Mouse (Mus musculus) liver, embryonic 14.5 days (tissue): ENCODE data around the gene Fam193a. TPM values are rescaled to one million over a fixed set of nuclear protein-coding genes. Genes with fewer than 3 reads are reported as not detected.

Source experiments
- ATAC-seq: fragments of 200-750 bp; cut with Nextera tagmentation; 2 replicates; pipeline ENCODE4 v1.8.0; 2017; ENCODE audit warnings: moderate number of reproducible peaks, mild to moderate bottlenecking, moderate library complexity; ENCODE audit not compliant: insufficient read depth
- DNase-seq, 3 experiments: peaks; one replicate each; pipeline ENCODE4 v3.0.0-alpha.2; 2012 to 2013; ENCODE audit warnings: low read depth in 3 of 3, low spot score in 3 of 3
- H3K27ac ChIP-seq: fragments of 300-500 bp; sonication (generic); 2 replicates; pipeline ENCODE4 v1.5.1; 2014; ENCODE audit warnings: moderate library complexity, mild to moderate bottlenecking, control low read depth, inconsistent platforms
- H3K27me3 ChIP-seq: fragments of 300-500 bp; sonication (generic); 2 replicates; pipeline ENCODE4 v1.6.1; 2014; ENCODE audit warnings: mild to moderate bottlenecking, low read length, moderate library complexity; ENCODE audit not compliant: control insufficient read depth, insufficient read depth
- H3K36me3 ChIP-seq: fragments of 300-500 bp; sonication (generic); replicated peaks from 2 replicates; pipeline ENCODE4 v1.6.1; 2014; ENCODE audit warnings: low read depth; ENCODE audit not compliant: control insufficient read depth, insufficient read depth
- H3K4me1 ChIP-seq, 2 experiments: fragments of 200-500 bp in 1 of 2; fragments of 300-500 bp in 1 of 2; sonication (generic) in 1 of 2; replicated peaks; 2 replicates each; pipeline ENCODE4 v1.6.1; 2012 to 2014; ENCODE audit warnings: antibody characterized with exemption in 1 of 2, inconsistent platforms in 1 of 2, low read length in 1 of 2; ENCODE audit not compliant: control insufficient read depth in 2 of 2, insufficient read depth in 2 of 2
- H3K4me2 ChIP-seq: fragments of 300-500 bp; sonication (generic); 2 replicates; pipeline ENCODE4 v1.6.1; 2014; ENCODE audit warnings: low read depth, mild to moderate bottlenecking, control low read depth, moderate library complexity
- H3K4me3 ChIP-seq, 2 experiments: fragments of 200-500 bp in 1 of 2; fragments of 300-500 bp in 1 of 2; sonication (generic) in 1 of 2; 2 replicates each; pipeline ENCODE4 v1.5.1; 2012 to 2014; ENCODE audit warnings: low read depth in 2 of 2, low read length in 2 of 2, mild to moderate bottlenecking in 2 of 2, control low read depth in 1 of 2, inconsistent platforms in 1 of 2, moderate library complexity in 1 of 2; ENCODE audit not compliant: insufficient read depth in 1 of 2
- H3K9ac ChIP-seq: fragments of 300-500 bp; sonication (generic); replicated peaks from 2 replicates; pipeline ENCODE4 v1.6.1; 2014; ENCODE audit warnings: mild to moderate bottlenecking, control low read depth, moderate library complexity
- H3K9me3 ChIP-seq: fragments of 300-500 bp; sonication (generic); 2 replicates; pipeline ENCODE4 v1.6.1; 2016; ENCODE audit warnings: low read length, mixed read lengths; ENCODE audit not compliant: control insufficient read depth
- CTCF ChIP-seq: IDR thresholded peaks from 2 replicates; pipeline ENCODE4 v1.5.1; 2016; ENCODE audit warnings: antibody characterized with exemption, low read depth, control low read depth
- EP300 ChIP-seq: IDR thresholded peaks from 2 replicates; pipeline ENCODE4 v1.6.1; 2016; ENCODE audit warnings: antibody characterized with exemption, low read depth
- WGBS: fragments of 180-500 bp; shearing (Covaris S2); extraction: QIAGEN DNeasy Blood & Tissue Kit; methylation state at CpG from one replicate; pipeline ENCODE4 v1.1.7; 2014; ENCODE audit not compliant: insufficient replicate concordance; 5-methylcytosine and 5-hydroxymethylcytosine counted together
- polyA plus RNA-seq, 2 experiments: library from polyadenylated mRNA; depleted of rRNA in 1 of 2; stranded (reverse) in 1 of 2; unstranded in 1 of 2; fragments of >200 nt; fragmentation: Nextera tagmentation in 1 of 2; extraction: Ambion mirVana in 1 of 2; gene quantifications; 2 replicates each; pipeline versions ENCODE4 v1.2.1 to v1.2.3; 2012 to 2014

Gene Fam193a
- polyA plus RNA-seq, 2 experiments, result 2.9 to 6.4 TPM

DNA sequence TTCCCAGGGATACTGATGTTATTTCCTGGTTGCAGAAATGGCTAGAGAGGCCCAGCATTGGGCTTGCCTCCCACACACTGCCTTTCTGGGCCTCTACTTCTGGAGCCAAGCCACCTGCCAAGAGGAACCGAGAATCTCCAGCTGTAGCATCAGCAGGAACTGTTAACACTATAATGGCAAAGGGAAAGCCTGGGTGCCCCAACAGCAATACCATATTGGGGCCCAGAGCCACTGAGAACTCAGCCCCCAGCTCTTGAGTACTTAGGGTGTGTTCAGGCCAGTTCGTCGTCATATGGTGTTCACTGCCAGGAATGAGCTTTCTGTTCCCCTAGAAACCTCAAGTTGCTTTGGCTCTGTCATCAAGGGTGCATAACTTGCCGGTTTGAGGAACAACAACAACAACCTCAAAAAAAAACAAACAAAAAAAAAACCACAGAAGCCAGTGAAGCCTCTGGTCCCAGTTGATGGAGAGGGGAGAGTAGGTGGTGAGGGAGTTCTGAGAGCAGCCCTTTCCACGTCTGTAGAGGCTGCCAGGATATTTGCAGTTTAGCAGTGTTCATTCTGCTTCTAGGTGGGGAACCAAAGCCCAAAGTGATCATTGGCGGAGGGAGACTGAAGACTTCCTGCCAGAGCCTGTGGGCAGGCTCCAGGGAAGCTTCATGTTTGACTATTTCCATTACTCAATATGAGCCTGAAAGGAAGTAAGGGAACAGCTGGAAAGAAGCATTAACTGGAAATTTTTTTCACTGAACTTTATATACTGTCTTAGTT lies 117.8 kb downstream of the Fam193a start:
- no peak for TF ChIP-seq CTCF
- no peak for TF ChIP-seq EP300
- Histone ChIP-seq H3K4me1 (no peaks in the 10 kb centered on the region), H3K9me3 (no peaks in the 10 kb centered on the region), H3K27ac (no peak overlapping the region), H3K4me3 (no peak overlapping the region), H3K9ac (no peak overlapping the region), H3K36me3 (no peaks in the 10 kb centered on the region; the same call in 1 of the 2 replicates), H3K4me2 (no peak overlapping the region), H3K27me3 (no peaks in the 10 kb centered on the region)
- no peak for DNase-seq
- no peak for ATAC-seq
- 68% methylated on average over 6 of the region's 6 CpGs for WGBS

DNA sequence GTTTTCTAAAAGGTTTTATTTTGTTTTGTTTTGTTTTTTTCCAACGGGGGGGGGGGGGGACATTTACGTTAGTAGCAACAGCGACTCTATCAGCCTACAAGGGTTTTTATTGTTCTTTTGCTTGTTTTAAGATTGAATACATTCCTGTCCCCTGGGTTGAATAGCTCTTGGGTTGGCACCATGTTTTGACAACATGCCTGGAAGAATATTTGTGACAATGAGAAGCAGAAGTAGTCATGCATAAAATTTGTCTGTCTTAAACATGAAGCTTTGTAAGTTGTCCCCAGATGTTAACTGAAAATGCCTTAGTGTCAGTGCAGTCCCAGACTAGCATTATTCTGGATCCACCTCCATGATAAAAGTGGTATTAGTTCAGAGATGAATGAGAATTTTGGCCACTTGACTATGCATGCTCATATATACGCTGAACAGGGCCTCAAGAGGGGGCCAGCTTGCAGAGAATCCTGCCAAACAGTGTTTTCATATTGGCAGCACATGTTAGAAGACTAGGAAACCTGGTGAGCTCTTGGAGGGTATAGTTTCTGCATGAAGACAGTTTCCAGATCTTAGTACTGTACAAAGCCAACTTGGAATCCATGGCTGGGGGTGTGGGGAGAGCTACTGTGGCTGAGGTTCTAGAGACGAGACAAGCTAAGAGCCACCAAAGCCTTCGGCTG lies 119.1 kb downstream of the Fam193a start:
- Histone ChIP-seq H3K27ac (no peak overlapping the region), H3K27me3 (no peaks in the 10 kb centered on the region), H3K4me3 (no peak overlapping the region), H3K4me1 (no peaks in the 10 kb centered on the region), H3K9me3 (no peaks in the 10 kb centered on the region), H3K9ac (no peak overlapping the region), H3K36me3 (no peaks in the 10 kb centered on the region; the same call in 1 of the 2 replicates), H3K4me2 (no peak overlapping the region)
- TF ChIP-seq EP300 (no peak), CTCF (no peak)
- no peak for ATAC-seq
- WGBS, result 67% methylated on average over 6 of the region's 6 CpGs
- DNase-seq, result no peak

DNA sequence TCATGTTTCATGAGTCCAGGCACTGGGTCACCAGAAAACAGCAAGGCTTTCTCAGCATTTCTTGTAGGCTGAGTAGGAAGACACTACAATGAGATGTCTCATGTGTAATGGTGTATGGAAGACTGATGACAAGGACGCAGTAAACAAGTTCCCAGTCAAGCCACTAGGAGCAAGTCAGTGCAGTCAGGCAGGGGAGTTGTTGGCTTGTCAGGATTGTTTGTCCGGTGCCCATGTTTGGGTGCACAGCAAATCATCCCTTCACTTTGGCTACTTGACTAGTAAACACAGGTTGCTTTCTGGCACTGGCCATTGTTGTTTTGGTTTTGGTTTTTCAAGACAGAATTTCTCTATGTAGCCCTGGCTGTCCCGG lies 119.7 kb downstream of the Fam193a start:
- no peaks in the 10 kb centered on the region; the same call in 1 of the 2 replicates for H3K36me3 ChIP-seq
- H3K4me3 ChIP-seq, result no peak overlapping the region
- TF ChIP-seq CTCF (peak; percentile 27), EP300 (no peak)
- H3K9me3 ChIP-seq, result no peaks in the 10 kb centered on the region
- no peak overlapping the region for H3K27ac ChIP-seq
- DNase-seq, result no peak
- H3K4me2 ChIP-seq, result no peak overlapping the region
- no peaks in the 10 kb centered on the region for H3K27me3 ChIP-seq
- H3K9ac ChIP-seq, result no peak overlapping the region
- ATAC-seq, result no peak
- WGBS, result 82% methylated on average over 3 of the region's 3 CpGs
- H3K4me1 ChIP-seq, result no peaks in the 10 kb centered on the region

DNA sequence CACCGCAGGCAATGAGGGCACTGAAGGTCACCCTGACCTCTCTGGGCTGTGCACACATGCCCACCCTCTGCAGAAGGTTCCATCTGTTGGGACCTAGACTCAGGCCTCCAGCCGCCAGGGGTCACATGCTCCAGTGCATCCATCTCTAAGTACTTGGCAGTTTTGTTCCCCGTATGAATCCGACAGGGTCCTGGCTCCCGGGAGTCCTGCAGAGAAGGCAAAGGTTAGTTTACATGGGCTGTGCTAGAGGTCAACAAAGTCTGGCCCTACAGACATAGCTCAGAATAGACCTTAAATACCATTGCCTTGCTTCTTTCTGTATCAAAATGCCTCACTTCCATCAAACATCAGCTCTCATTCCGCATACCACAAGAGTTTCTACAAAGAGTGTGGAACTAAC lies 127.0 kb downstream of the Fam193a start:
- DNase-seq (no peak), ATAC-seq (peak; percentile 26; the same call in 1 of the 2 replicates)
- TF ChIP-seq EP300 (no peak), CTCF (no peak)
- Histone ChIP-seq H3K9me3 (no peaks in the 10 kb centered on the region), H3K4me3 (no peak overlapping the region), H3K9ac (no peak overlapping the region), H3K27me3 (no peaks in the 10 kb centered on the region), H3K4me1 (peaks cover 0 to 4% of the 10 kb centered on the region in 2 experiments; a peak in 3 of 4 replicates), H3K4me2 (no peak overlapping the region), H3K27ac (no peak overlapping the region), H3K36me3 (no peaks in the 10 kb centered on the region)
- WGBS, result 84% methylated on average over 6 of the region's 6 CpGs

DNA sequence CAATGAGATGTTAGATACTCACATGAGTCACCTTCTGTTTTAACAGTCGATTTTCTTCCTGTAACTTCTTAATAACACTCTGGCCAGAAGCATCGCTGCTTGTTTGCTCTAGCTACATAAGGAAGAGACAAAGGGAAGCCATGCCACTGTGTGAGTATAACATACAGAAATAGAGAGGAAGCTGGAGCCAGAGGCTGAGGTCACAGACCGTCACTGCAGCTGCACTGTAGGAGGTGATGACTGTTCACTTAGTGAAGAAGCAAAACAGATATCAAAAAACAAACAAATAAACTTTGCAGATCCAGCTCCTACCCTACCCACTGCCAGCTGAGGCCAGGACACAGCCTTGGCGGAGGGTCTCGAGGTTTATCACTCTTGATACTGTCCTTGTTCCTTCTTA lies 131.2 kb downstream of the Fam193a start:
- H3K4me2 ChIP-seq, result no peak overlapping the region
- H3K27me3 ChIP-seq, result no peaks in the 10 kb centered on the region
- WGBS, result 63% methylated on average over 5 of the region's 5 CpGs
- TF ChIP-seq EP300, result no peak
- TF ChIP-seq CTCF, result no peak
- no peak overlapping the region for H3K9ac ChIP-seq
- DNase-seq (no peak), ATAC-seq (no peak)
- no peak overlapping the region for H3K27ac ChIP-seq
- H3K36me3 ChIP-seq, result no peaks in the 10 kb centered on the region
- no peaks in the 10 kb centered on the region for H3K9me3 ChIP-seq
- H3K4me1 ChIP-seq, result peaks cover 0 to 4% of the 10 kb centered on the region in 2 experiments; a peak in 3 of 4 replicates
- no peak overlapping the region for H3K4me3 ChIP-seq
